Mouse (Mus musculus) erythroblast, embryonic 14.5 days (primary cell): ENCODE results near the gene Elmsan1. TPM values are rescaled to one million over a fixed set of nuclear protein-coding genes. Genes with fewer than 3 reads are reported as not detected.
A peak's percentile ranks its signal among the peaks of the same experiment; 100 is the strongest.

Source experiments
- H3K27me3 ChIP-seq: 2 replicates; pipeline ENCODE4 v1.6.1; 2012; ENCODE audit warnings: inconsistent platforms; ENCODE audit not compliant: control insufficient read depth
- H3K36me3 ChIP-seq: 2 replicates; pipeline ENCODE4 v1.6.1; 2012; ENCODE audit warnings: mild to moderate bottlenecking, inconsistent platforms; ENCODE audit not compliant: control insufficient read depth
- H3K4me1 ChIP-seq: 2 replicates; pipeline ENCODE4 v1.6.1; 2012; ENCODE audit warnings: inconsistent platforms; ENCODE audit not compliant: control insufficient read depth
- H3K4me3 ChIP-seq: replicated peaks from 2 replicates; pipeline ENCODE3; 2012; ENCODE audit warnings: moderate library complexity, mild to moderate bottlenecking, inconsistent platforms
- H3K9me3 ChIP-seq: 2 replicates; pipeline ENCODE4 v1.6.1; 2012; ENCODE audit warnings: low read length, inconsistent platforms, mixed read lengths; ENCODE audit not compliant: control insufficient read depth
- GATA1 ChIP-seq: IDR thresholded peaks from 2 replicates; pipeline ENCODE4 v1.6.1; 2012; ENCODE audit warnings: low read length, inconsistent platforms, mixed read lengths
- TAL1 ChIP-seq: IDR thresholded peaks from 3 replicates; pipeline ENCODE4 v1.6.1; 2012; ENCODE audit warnings: low read length, inconsistent platforms, mixed read lengths
- polyA plus RNA-seq: library from polyadenylated mRNA; stranded (reverse); fragments of >175 nt; gene quantifications from 2 replicates; pipeline ENCODE4 v1.2.3, GENCODE M21; 2012

The Elmsan1 gene
- polyA plus RNA-seq, 1 experiment, result 2.8 TPM

GRCm38 (mm10) chr12:84129931-84130330, 88.8 kb downstream of the Elmsan1 start:
- Histone ChIP-seq H3K36me3 (no peaks in the 10 kb centered on the region), H3K4me3 (no peak overlapping the region), H3K9me3 (no peaks in the 10 kb centered on the region), H3K27me3 (no peaks in the 10 kb centered on the region), H3K4me1 (no peaks in the 10 kb centered on the region)
- TF ChIP-seq TAL1 (no peak), GATA1 (no peak)

GRCm38 (mm10) chr12:84128576-84128975, 90.1 kb downstream of the Elmsan1 start:
- Histone ChIP-seq H3K4me3 (no peak overlapping the region), H3K4me1 (no peaks in the 10 kb centered on the region), H3K9me3 (no peaks in the 10 kb centered on the region), H3K27me3 (no peaks in the 10 kb centered on the region), H3K36me3 (no peaks in the 10 kb centered on the region)
- no peak for TF ChIP-seq GATA1
- no peak for TF ChIP-seq TAL1

DNA sequence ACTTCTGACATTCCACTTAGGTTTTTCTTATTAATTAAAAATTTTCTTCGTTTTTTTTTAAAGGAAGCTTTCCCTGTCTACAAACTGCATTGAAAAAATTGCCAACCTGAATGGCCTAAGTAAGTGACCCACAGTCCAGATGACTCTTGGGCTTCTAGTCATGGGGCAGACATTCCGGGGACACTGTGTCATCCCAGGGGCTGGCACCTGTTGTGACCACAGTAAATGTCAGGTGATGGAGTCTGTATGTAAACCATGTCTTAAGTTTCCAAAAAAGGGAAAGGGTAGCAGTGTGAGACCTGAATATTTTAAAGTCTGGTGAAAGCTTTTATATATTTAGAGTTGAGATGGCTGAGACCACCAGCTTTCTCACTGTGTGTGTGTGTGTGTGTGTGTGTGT, 91.8 kb downstream of the Elmsan1 start:
- H3K4me3 ChIP-seq, result no peak overlapping the region
- H3K4me1 ChIP-seq, result no peaks in the 10 kb centered on the region
- no peaks in the 10 kb centered on the region for H3K9me3 ChIP-seq
- no peaks in the 10 kb centered on the region for H3K27me3 ChIP-seq
- TF ChIP-seq GATA1 (no peak), TAL1 (no peak)
- no peaks in the 10 kb centered on the region for H3K36me3 ChIP-seq

GRCm38 (mm10) chr12:84125892-84126291, 92.8 kb downstream of the Elmsan1 start:
- Histone ChIP-seq H3K4me3 (no peak overlapping the region), H3K9me3 (no peaks in the 10 kb centered on the region), H3K27me3 (no peaks in the 10 kb centered on the region), H3K4me1 (no peaks in the 10 kb centered on the region), H3K36me3 (no peaks in the 10 kb centered on the region)
- TF ChIP-seq GATA1 (no peak), TAL1 (no peak)

DNA sequence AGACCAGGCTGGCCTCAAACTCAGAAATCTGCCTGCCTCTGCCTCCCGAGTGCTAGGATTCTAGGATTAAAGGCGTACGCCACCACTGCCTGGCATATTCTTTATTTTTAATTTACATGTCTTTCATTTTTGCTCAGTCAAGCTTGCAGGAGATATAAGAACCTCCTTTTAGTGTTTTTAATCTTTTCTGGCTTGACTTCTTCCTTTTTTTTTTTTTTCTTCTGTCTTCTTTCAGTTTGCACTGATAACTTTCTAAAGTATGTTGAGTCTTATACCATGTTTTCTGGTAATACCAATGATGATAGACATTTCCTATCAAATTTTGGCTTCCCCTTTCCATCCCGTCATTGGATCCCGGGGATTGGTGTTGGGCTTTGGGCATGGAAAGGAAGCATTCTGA, 99.1 kb downstream of the Elmsan1 start:
- no peak overlapping the region for H3K4me3 ChIP-seq
- no peaks in the 10 kb centered on the region for H3K27me3 ChIP-seq
- no peaks in the 10 kb centered on the region for H3K36me3 ChIP-seq
- TF ChIP-seq TAL1 (no peak), GATA1 (no peak)
- H3K4me1 ChIP-seq, result peaks cover 1% of the 10 kb centered on the region
- H3K9me3 ChIP-seq, result no peaks in the 10 kb centered on the region

DNA sequence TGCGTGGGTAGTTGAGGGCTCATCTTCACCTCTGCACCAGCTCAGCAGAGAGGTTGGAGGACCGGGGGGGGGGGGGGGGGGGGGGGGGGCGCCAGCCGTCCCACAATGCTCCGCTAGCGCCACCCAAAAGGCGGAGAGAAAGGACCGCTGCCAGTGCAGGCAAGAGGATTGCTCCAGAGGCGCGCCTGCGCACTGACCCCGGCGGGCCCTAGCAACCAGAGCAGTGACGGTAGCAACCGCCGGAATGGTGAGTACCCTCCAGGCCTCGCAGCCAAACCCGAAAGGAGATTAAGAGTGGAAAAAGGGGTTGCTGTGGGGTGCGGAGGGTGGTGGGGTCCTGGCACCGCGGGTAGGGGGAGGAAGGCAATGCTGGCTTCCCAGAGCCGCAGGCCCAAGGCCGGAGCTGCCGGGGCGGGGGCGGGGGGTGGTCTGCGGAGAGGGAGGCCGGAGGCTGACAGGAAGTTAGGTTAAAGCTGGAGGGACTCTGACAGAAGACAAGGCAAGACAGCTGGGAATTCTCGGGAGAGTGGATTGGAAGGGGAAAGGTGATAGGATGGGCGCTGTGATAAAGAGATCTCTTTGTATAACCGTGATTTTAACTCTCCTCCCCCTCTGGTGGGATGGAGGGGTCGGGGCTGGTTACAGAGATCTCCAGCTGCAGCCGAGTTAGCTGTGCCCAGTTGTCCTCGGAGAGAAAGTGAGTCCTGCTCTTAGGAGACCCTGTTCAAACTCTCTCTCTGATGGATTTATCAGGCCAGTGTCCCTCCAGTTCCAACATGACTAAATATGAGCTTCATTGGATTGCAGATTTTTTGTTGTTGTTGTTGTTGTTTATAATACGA, 104.3 kb downstream of the Elmsan1 start, which contains the start of gene Dnal1:
Gene Dnal1, plus strand, starts transcription at position 214 of the 842 bp plus-strand sequence.
- Histone ChIP-seq H3K9me3 (no peaks in the 10 kb centered on the region), H3K36me3 (no peaks in the 10 kb centered on the region), H3K4me1 (peaks cover 8% of the 10 kb centered on the region), H3K4me3 (peak within 1 kb of the TSS; percentile 63), H3K27me3 (no peaks in the 10 kb centered on the region)
- no peak for TF ChIP-seq TAL1
- no peak for TF ChIP-seq GATA1

GRCm38 (mm10) chr12:84113676-84114075, 105.0 kb downstream of the Elmsan1 start:
- TF ChIP-seq TAL1 (no peak), GATA1 (no peak)
- peaks cover 8% of the 10 kb centered on the region for H3K4me1 ChIP-seq
- H3K4me3 ChIP-seq, result peak overlapping the region; percentile 63
- no peaks in the 10 kb centered on the region for H3K27me3 ChIP-seq
- no peaks in the 10 kb centered on the region for H3K36me3 ChIP-seq
- no peaks in the 10 kb centered on the region for H3K9me3 ChIP-seq

DNA sequence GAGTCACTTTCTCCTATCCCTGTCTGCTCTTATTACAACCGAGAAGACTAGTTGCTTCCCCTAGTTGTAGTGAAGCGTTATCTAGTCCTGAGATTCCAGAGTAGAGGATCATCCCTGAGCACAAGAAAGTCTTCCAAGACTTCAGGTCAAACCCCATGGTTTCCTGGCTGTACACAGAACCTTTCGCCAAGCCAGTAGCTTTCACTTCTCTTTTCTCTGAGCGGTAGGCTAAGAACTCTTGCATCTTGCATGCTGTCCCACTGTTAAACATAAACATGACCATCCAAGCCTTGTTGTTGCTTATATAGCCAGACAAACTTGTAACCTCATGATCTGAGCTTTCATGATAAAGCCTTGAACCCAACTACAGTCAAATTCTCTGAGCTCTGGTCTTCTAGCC, 107.9 kb downstream of the Elmsan1 start:
- TF ChIP-seq TAL1 (no peak), GATA1 (no peak)
- Histone ChIP-seq H3K27me3 (no peaks in the 10 kb centered on the region), H3K4me1 (peaks cover 8% of the 10 kb centered on the region), H3K4me3 (no peak overlapping the region), H3K9me3 (no peaks in the 10 kb centered on the region), H3K36me3 (no peaks in the 10 kb centered on the region)

- H3K4me3 ChIP-seq, result no peak overlapping the region
- H3K4me1 ChIP-seq, result peaks cover 8% of the 10 kb centered on the region
- TF ChIP-seq TAL1 (no peak), GATA1 (no peak)
Measured at GRCm38 (mm10) chr12:84109924-84110323, 108.8 kb downstream of the Elmsan1 start.

GRCm38 (mm10) chr12:84107692-84108091, 111.0 kb downstream of the Elmsan1 start:
- Histone ChIP-seq H3K9me3 (no peaks in the 10 kb centered on the region), H3K4me3 (no peak overlapping the region), H3K27me3 (no peaks in the 10 kb centered on the region), H3K36me3 (no peaks in the 10 kb centered on the region), H3K4me1 (no peaks in the 10 kb centered on the region; the same call in 1 of the 2 replicates)
- TF ChIP-seq TAL1 (no peak), GATA1 (no peak)

More at GRCm38 (mm10) chr12:84109924-84110323, 108.8 kb downstream of the Elmsan1 start:
- Histone ChIP-seq H3K27me3 (no peaks in the 10 kb centered on the region), H3K36me3 (no peaks in the 10 kb centered on the region), H3K9me3 (no peaks in the 10 kb centered on the region)
